Mouse (Mus musculus): Measurements from ENCODE around the gene Itpkb. TPM values are rescaled to one million over a fixed set of nuclear protein-coding genes. Genes with fewer than 3 reads are reported as not detected.

Gene Itpkb
- total and polyA plus RNA-seq, 3 experiments = 3.4 to 9.2 TPM; not detected in 1

GRCm38 (mm10) chr1:180391575-180391945 is 61.3 kb downstream of the Itpkb start:
- H3K4me3 ChIP-seq (ENCODE audit: control insufficient read depth in 1 of 2, insufficient read depth in 1 of 2, low read depth in 2 of 2, low read length in 2 of 2) = no peak overlapping the region
- H3K27me3 ChIP-seq (ENCODE audit: control insufficient read depth in 1 of 2, insufficient read depth in 2 of 2, low read length in 2 of 2) = no peaks in the 10 kb centered on the region
- H3K4me1 ChIP-seq (ENCODE audit: control insufficient read depth in 1 of 2, insufficient read depth in 2 of 2, low read length in 2 of 2) = peaks cover 0 to 43% of the 10 kb centered on the region in 2 experiments
- no peak overlapping the region for H3K9ac ChIP-seq (ENCODE audit: control insufficient read depth, low read depth, low read length, poor library complexity, severe bottlenecking)
- TF ChIP-seq UBTF (IDR thresholded peaks at IDR 0.05; ENCODE audit: borderline replicate concordance, insufficient read depth, low read depth, low read length) (no peak), USF2 (IDR thresholded peaks at IDR 0.05; ENCODE audit: borderline replicate concordance in 1 of 2, insufficient read depth in 1 of 2, low read depth in 1 of 2, low read length in 2 of 2) (no peak), EP300 (IDR thresholded peaks at IDR 0.05; ENCODE audit: low read depth in 1 of 2, low read length in 2 of 2) (no peak), MYB (IDR thresholded peaks at IDR 0.05; ENCODE audit: low read depth, low read length) (no peak), ZNF384 (IDR thresholded peaks at IDR 0.05; ENCODE audit: low read depth, low read length) (no peak), GATA1 (IDR thresholded peaks at IDR 0.05; ENCODE audit: low read depth, low read length) (no peak), CHD2 (IDR thresholded peaks at IDR 0.05; ENCODE audit: low read length) (no peak), POLR2AphosphoS5 (IDR thresholded peaks at IDR 0.05; ENCODE audit: borderline replicate concordance, low read depth, low read length) (no peak), ZKSCAN1 (IDR thresholded peaks at IDR 0.05; ENCODE audit: low read depth, low read length) (no peak), SIN3A (IDR thresholded peaks at IDR 0.05; ENCODE audit: low read length) (no peak), USF1 (IDR thresholded peaks at IDR 0.05; ENCODE audit: low read depth, low read length) (no peak), JUND (IDR thresholded peaks at IDR 0.05; ENCODE audit: low read depth, low read length) (no peak), MEF2A (IDR thresholded peaks at IDR 0.05; ENCODE audit: extremely low read depth, insufficient replicate concordance, low read depth, low read length, poor library complexity, severe bottlenecking) (no peak)
- H3K79me2 ChIP-seq (ENCODE audit: control insufficient read depth, insufficient read depth, low read length, poor library complexity) = no peaks in the 10 kb centered on the region; the same call in 1 of the 2 replicates
- H3K36me3 ChIP-seq (ENCODE audit: control insufficient read depth in 1 of 2, insufficient read depth in 2 of 2, low read length in 2 of 2) = peaks cover 0 to 33% of the 10 kb centered on the region in 2 experiments; a peak in 2 of 4 replicates
- H3K9me3 ChIP-seq (replicated peaks; ENCODE audit: insufficient read depth, low read length) = no peaks in the 10 kb centered on the region
- DNase-seq (ENCODE audit: low read depth, low spot score) = no peak
- H3K27ac ChIP-seq (ENCODE audit: control insufficient read depth, low read depth, low read length) = no peak overlapping the region

- H3K4me1 ChIP-seq (ENCODE audit: control insufficient read depth in 1 of 2, insufficient read depth in 2 of 2, low read length in 2 of 2) = peaks cover 0 to 43% of the 10 kb centered on the region in 2 experiments; a peak in 3 of 4 replicates
- no peak overlapping the region for H3K4me3 ChIP-seq (ENCODE audit: control insufficient read depth in 1 of 2, insufficient read depth in 1 of 2, low read depth in 2 of 2, low read length in 2 of 2)
- no peaks in the 10 kb centered on the region for H3K27me3 ChIP-seq (ENCODE audit: control insufficient read depth in 1 of 2, insufficient read depth in 2 of 2, low read length in 2 of 2)
- no peak for DNase-seq (ENCODE audit: low read depth, low spot score)
- H3K9ac ChIP-seq (ENCODE audit: control insufficient read depth, low read depth, low read length, poor library complexity, severe bottlenecking) = no peak overlapping the region
- H3K79me2 ChIP-seq (ENCODE audit: control insufficient read depth, insufficient read depth, low read length, poor library complexity) = no peaks in the 10 kb centered on the region; the same call in 1 of the 2 replicates
- TF ChIP-seq TCF12 (IDR thresholded peaks at IDR 0.05; ENCODE audit: low read depth, low read length) = no peak
- TF ChIP-seq BHLHE40 (IDR thresholded peaks at IDR 0.05; ENCODE audit: borderline replicate concordance, low read depth, low read length) = no peak
- TF ChIP-seq UBTF (IDR thresholded peaks at IDR 0.05; ENCODE audit: borderline replicate concordance, insufficient read depth, low read depth, low read length) = no peak
- TF ChIP-seq SMC3 (IDR thresholded peaks at IDR 0.05; ENCODE audit: low read depth, low read length) = no peak
- no peak for TF ChIP-seq TAL1 (IDR thresholded peaks at IDR 0.05; ENCODE audit: low read length)
- no peak for TF ChIP-seq POLR2AphosphoS2 (IDR thresholded peaks at IDR 0.05; ENCODE audit: low read length)
- no peak for TF ChIP-seq ZNF384 (IDR thresholded peaks at IDR 0.05; ENCODE audit: low read depth, low read length)
- no peak for TF ChIP-seq JUND (IDR thresholded peaks at IDR 0.05; ENCODE audit: low read depth, low read length)
- TF ChIP-seq CHD1 (IDR thresholded peaks at IDR 0.05; ENCODE audit: low read depth, low read length) = no peak
- TF ChIP-seq NRF1 (IDR thresholded peaks at IDR 0.05; ENCODE audit: insufficient read depth, low read depth, low read length, poor library complexity, severe bottlenecking) = no peak
- no peak for TF ChIP-seq MYB (IDR thresholded peaks at IDR 0.05; ENCODE audit: low read depth, low read length)
- TF ChIP-seq ETS1 (IDR thresholded peaks at IDR 0.05; ENCODE audit: low read depth, low read length) = no peak
- no peak for TF ChIP-seq MEF2A (IDR thresholded peaks at IDR 0.05; ENCODE audit: extremely low read depth, insufficient replicate concordance, low read depth, low read length, poor library complexity, severe bottlenecking)
- TF ChIP-seq E2F4 (IDR thresholded peaks at IDR 0.05; ENCODE audit: borderline replicate concordance, low read depth, low read length) = no peak
- TF ChIP-seq ELF1 (IDR thresholded peaks at IDR 0.05; ENCODE audit: low read depth, low read length) = no peak
- no peak overlapping the region for H3K27ac ChIP-seq (ENCODE audit: control insufficient read depth, low read depth, low read length)
- no peaks in the 10 kb centered on the region for H3K9me3 ChIP-seq (replicated peaks; ENCODE audit: insufficient read depth, low read length)
- peaks cover 0 to 33% of the 10 kb centered on the region in 2 experiments; a peak in 2 of 4 replicates for H3K36me3 ChIP-seq (ENCODE audit: control insufficient read depth in 1 of 2, insufficient read depth in 2 of 2, low read length in 2 of 2)
These were observed 62.0 kb downstream of the Itpkb start for GRCm38 (mm10) chr1:180392137-180392798.

Measured in MEL (cell line).